Mouse (Mus musculus) olfactory bulb, adult 2 months (tissue): ENCODE results near the gene Hipk2.

ENCODE experiments used
- CTCF ChIP-seq: fragments of 200-500 bp; IDR thresholded peaks from 2 replicates; pipeline ENCODE4 v1.5.1; 2012; ENCODE audit warnings: low read depth, mild to moderate bottlenecking, low read length, moderate library complexity; ENCODE audit not compliant: insufficient read depth
- POLR2A ChIP-seq: fragments of 200-500 bp; IDR thresholded peaks from 2 replicates; pipeline ENCODE4 v1.6.1; 2012; ENCODE audit warnings: mild to moderate bottlenecking, low read depth, low read length, moderate library complexity; ENCODE audit not compliant: insufficient read depth

GRCm38 (mm10) chr6:38649545-38649944 is 226.4 kb downstream of the Hipk2 start:
- TF ChIP-seq POLR2A = no peak
- no peak for TF ChIP-seq CTCF
